In genomic region chr11:117247541-117247940, GRCm38 (mm10) we compare ENCODE assay signal across 21 mouse cellular contexts. TPM values are rescaled to one million over a fixed set of nuclear protein-coding genes. Genes with fewer than 3 reads are reported as not detected.
DNase-seq lines count a peak whose midpoint lies in the region; ATAC-seq and TF ChIP-seq lines count a peak whose summit lies in the region.
"Had no signal": no experiment of that assay in that cellular context is flagged by ENCODE, and none has a peak within 500 bp of the region (broad histone marks: within the 10 kb centered on the region; RNA-seq: fewer than 3 reads in every experiment).

No protein-coding gene starts in this region.

- WGBS in heart, postnatal 0 days, result 51% methylated on average over 5 of the region's 5 CpGs
- WGBS in midbrain, embryonic 14.5 days, result 66% methylated on average over 5 of the region's 5 CpGs

- ATAC-seq in heart, postnatal 0 days (ENCODE audit: insufficient read depth, low read depth), result no peak
- no peak for ATAC-seq in midbrain, embryonic 14.5 days (ENCODE audit: low FRiP score, low TSS enrichment)
- ATAC-seq: CD4-positive, CD25-positive, alpha-beta regulatory T cell, adult 4 months; forebrain, embryonic 15.5 days; hindbrain, postnatal 0 days had no signal

- H3K4me1 ChIP-seq in heart, postnatal 0 days (ENCODE audit: control insufficient read depth, insufficient read depth), result peaks cover 10% of the 10 kb centered on the region
- H3K4me1 ChIP-seq in brown adipose tissue, adult 24 weeks (ENCODE audit: control insufficient read depth, insufficient read depth, insufficient read length, low read length), result peaks cover 46% of the 10 kb centered on the region
- peaks cover 16% of the 10 kb centered on the region for H3K4me1 ChIP-seq in midbrain, embryonic 14.5 days (ENCODE audit: control insufficient read depth, insufficient read depth, low read length)

- no peaks in the 10 kb centered on the region for H3K27me3 ChIP-seq in heart, postnatal 0 days (ENCODE audit: control insufficient read depth, insufficient read depth, low read length)
- no peaks in the 10 kb centered on the region for H3K27me3 ChIP-seq in midbrain, embryonic 14.5 days (ENCODE audit: control insufficient read depth, insufficient read depth, low read length)
- H3K27me3 ChIP-seq: embryonic facial prominence, embryonic 12.5 days; forebrain, embryonic 15.5 days; heart, embryonic 15.5 days; hindbrain, embryonic 13.5 days had no signal

- no peak overlapping the region for H3K9ac ChIP-seq in heart, postnatal 0 days (replicated peaks; ENCODE audit: low read depth, low read length)
- H3K9ac ChIP-seq in midbrain, embryonic 14.5 days (replicated peaks; ENCODE audit: low read length), result no peak overlapping the region
- H3K9ac ChIP-seq: embryonic facial prominence, embryonic 12.5 days; forebrain, embryonic 15.5 days; heart, embryonic 15.5 days; hindbrain, embryonic 13.5 days had no signal

- TF ChIP-seq CTCF in gastrocnemius, adult 2 months (IDR thresholded peaks at IDR 0.05), result no peak
- TF ChIP-seq CTCF in heart, postnatal 0 days (IDR thresholded peaks at IDR 0.05; ENCODE audit: low read depth), result no peak
- TF ChIP-seq CTCF in left cerebral cortex, adult 2 months (IDR thresholded peaks at IDR 0.05), result no peak

- peak overlapping the region; percentile 81 for H3K27ac ChIP-seq in gastrocnemius, adult 2 months
- peak overlapping the region; percentile 40 for H3K27ac ChIP-seq in heart, postnatal 0 days (ENCODE audit: low read depth)
- peak overlapping the region; percentile 59; the same call in 1 of the 2 replicates for H3K27ac ChIP-seq in left cerebral cortex, adult 2 months
- H3K27ac ChIP-seq in brown adipose tissue, adult 24 weeks (replicated peaks; ENCODE audit: low read depth, low read length), result peak overlapping the region; percentile 84
- no peak overlapping the region for H3K27ac ChIP-seq in midbrain, embryonic 14.5 days (replicated peaks; ENCODE audit: low read depth, low read length)
- H3K27ac ChIP-seq: embryonic facial prominence, embryonic 12.5 days; hindbrain, embryonic 13.5 days; hindbrain, postnatal 0 days had no signal

- no peak overlapping the region for H3K4me2 ChIP-seq in heart, postnatal 0 days (ENCODE audit: low read depth, low read length)
- no peak overlapping the region for H3K4me2 ChIP-seq in midbrain, embryonic 14.5 days (ENCODE audit: low read length)
- H3K4me2 ChIP-seq: embryonic facial prominence, embryonic 12.5 days; forebrain, embryonic 15.5 days; heart, embryonic 15.5 days; hindbrain, embryonic 13.5 days had no signal

- H3K4me3 ChIP-seq in gastrocnemius, adult 2 months, result no peak overlapping the region
- H3K4me3 ChIP-seq in heart, postnatal 0 days (ENCODE audit: low read depth, low read length), result no peak overlapping the region
- no peak overlapping the region for H3K4me3 ChIP-seq in left cerebral cortex, adult 2 months
- H3K4me3 ChIP-seq in brown adipose tissue, adult 24 weeks (ENCODE audit: insufficient read depth, low read depth, low read length), result no peak overlapping the region
- no peak overlapping the region for H3K4me3 ChIP-seq in midbrain, embryonic 14.5 days (replicated peaks; ENCODE audit: low read depth, low read length)
- H3K4me3 ChIP-seq: embryonic facial prominence, embryonic 12.5 days; forebrain, embryonic 15.5 days; heart, embryonic 15.5 days; hindbrain, embryonic 13.5 days had no signal

- no peak for DNase-seq in gastrocnemius, adult 2 months
- DNase-seq in gastrocnemius, adult 18-20 months (ENCODE audit: low spot score), result no peak
- DNase-seq in heart, postnatal 0 days (ENCODE audit: low spot score), result no peak
- DNase-seq in heart, postnatal 14 days, result no peak
- DNase-seq in left cerebral cortex, adult 2 months (ENCODE audit: extremely low spot score in 1 of 2, low spot score in 2 of 2), result no peak
- DNase-seq in left cerebral cortex, postnatal 25 days (ENCODE audit: low spot score in 2 of 2), result no peak
- DNase-seq in midbrain, embryonic 14.5 days, result no peak
- DNase-seq: adrenal gland, adult 8-10 months; B cell, adult 2 months; cerebellum, adult 11 months; cerebellum, adult 8-10 months; cerebellum, postnatal 25 days; gastrocnemius, postnatal 14 days had no signal

- no peaks in the 10 kb centered on the region for H3K36me3 ChIP-seq in heart, postnatal 0 days (replicated peaks; ENCODE audit: control insufficient read depth, insufficient read depth, low read length)
- no peaks in the 10 kb centered on the region for H3K36me3 ChIP-seq in midbrain, embryonic 14.5 days (ENCODE audit: control insufficient read depth, insufficient read depth, low read length)
- H3K36me3 ChIP-seq: embryonic facial prominence, embryonic 12.5 days; forebrain, embryonic 15.5 days; G1E; heart, embryonic 15.5 days; hindbrain, embryonic 13.5 days had no signal

- intact Hi-C loops in gastrocnemius, adult 2 months (cut with DNase I), result loop anchor here (2.0 kb wide), 1 partner anchor 17 kb away; no protein-coding TSS in a partner anchor
- intact Hi-C loops in heart, postnatal 14 days (cut with DNase I), result no loop called here
- intact Hi-C loops in left cerebral cortex, adult 2 months (cut with DNase I), result no loop called here
- intact Hi-C loops in left cerebral cortex, postnatal 25 days (cut with DNase I), result loop anchor here (10.0 kb wide), 1 partner anchor 577 kb away; the partner anchor contains the start of genes Afmid and Tk1

- H3K9me3 ChIP-seq in heart, postnatal 0 days (replicated peaks; ENCODE audit: control insufficient read depth, low read length), result no peaks in the 10 kb centered on the region
- no peaks in the 10 kb centered on the region for H3K9me3 ChIP-seq in midbrain, embryonic 14.5 days (ENCODE audit: control insufficient read depth, low read length)
- H3K9me3 ChIP-seq: embryonic facial prominence, embryonic 12.5 days; forebrain, embryonic 15.5 days; G1E; heart, embryonic 15.5 days; hindbrain, embryonic 13.5 days had no signal

- no peak for TF ChIP-seq EP300 in heart, postnatal 0 days (IDR thresholded peaks at IDR 0.05; ENCODE audit: low read depth)

RNA-seq across cellular contexts. Expression of gene Sept9, which starts 48.1 kb away (rescaled TPM):
- total RNA-seq in gastrocnemius, adult 2 months (2021), result 10 to 100 TPM; 11.5 to 13.6 TPM
- 10 to 100 TPM in 1 of 2 experiments, 1 to 10 TPM in 1; 8.0 to 16.1 TPM for total RNA-seq in gastrocnemius, adult 18-20 months (2021)
- total RNA-seq in heart, postnatal 0 days (2014; rRNA removed; ENCODE audit: low replicate concordance), result 57.8 and 64.2 TPM in 2 replicates
- 30.5 and 31.6 TPM in 2 replicates for polyA plus RNA-seq in heart, postnatal 0 days (2015; fragmentation: Nextera tagmentation; extraction: Ambion mirVana)
- 10 to 100 TPM; 44.6 to 45.7 TPM for total RNA-seq in heart, postnatal 14 days (2021)
- 10 to 100 TPM; 77.4 to 77.8 TPM for total RNA-seq in left cerebral cortex, adult 2 months (2021)
- 10 to 100 TPM; 61.0 to 84.7 TPM for total RNA-seq in left cerebral cortex, postnatal 25 days (2021)
- polyA plus RNA-seq in brown adipose tissue, adult 24 weeks (2012; ENCODE audit: insufficient read depth, insufficient read length, missing spikeins), result 65.5 and 118 TPM in 2 replicates
- 91.8 and 97.4 TPM in 2 replicates for polyA plus RNA-seq in midbrain, embryonic 14.5 days (2014; fragmentation: Nextera tagmentation; extraction: Ambion mirVana)

Comparison
In these comparisons a context has a peak if more than half of its experiments do, and no peak if none do; other contexts are left out.
1. intact Hi-C loops: an anchor here in gastrocnemius, adult 2 months (2.0 kb wide) and left cerebral cortex, postnatal 25 days (10.0 kb wide); none called in heart, postnatal 14 days and left cerebral cortex, adult 2 months.